Mouse (Mus musculus) hindbrain, embryonic 13.5 days (tissue): ENCODE data around the gene Gm17657. TPM values are rescaled to one million over a fixed set of nuclear protein-coding genes. Genes with fewer than 3 reads are reported as not detected.

Experiments used
- ATAC-seq: fragments of 200-750 bp; cut with Nextera tagmentation; 2 replicates; pipeline ENCODE4 v1.8.0; 2017; ENCODE audit warnings: moderate TSS enrichment; ENCODE audit not compliant: low FRiP score
- H3K27ac ChIP-seq: fragments of 300-500 bp; sonication (generic); 2 replicates; pipeline ENCODE4 v1.5.1; 2015; ENCODE audit warnings: inconsistent platforms, mild to moderate bottlenecking, moderate library complexity
- H3K27me3 ChIP-seq: fragments of 300-500 bp; sonication (generic); 2 replicates; pipeline ENCODE4 v1.6.1; 2015; ENCODE audit warnings: mild to moderate bottlenecking, inconsistent platforms
- H3K36me3 ChIP-seq: fragments of 300-500 bp; sonication (generic); 2 replicates; pipeline ENCODE4 v1.6.1; 2015; ENCODE audit warnings: mild to moderate bottlenecking, inconsistent platforms
- H3K4me1 ChIP-seq: fragments of 300-500 bp; sonication (generic); replicated peaks from 2 replicates; pipeline ENCODE4 v1.6.1; 2015; ENCODE audit warnings: inconsistent platforms
- H3K4me2 ChIP-seq: fragments of 300-500 bp; sonication (generic); 2 replicates; pipeline ENCODE4 v1.6.1; 2015; ENCODE audit warnings: inconsistent platforms, mild to moderate bottlenecking, moderate library complexity
- H3K4me3 ChIP-seq: fragments of 300-500 bp; sonication (generic); 2 replicates; pipeline ENCODE4 v1.5.1; 2015; ENCODE audit warnings: mild to moderate bottlenecking, inconsistent platforms
- H3K9ac ChIP-seq: fragments of 300-500 bp; sonication (generic); 2 replicates; pipeline ENCODE4 v1.6.1; 2015; ENCODE audit warnings: mild to moderate bottlenecking, inconsistent platforms
- H3K9me3 ChIP-seq: fragments of 300-500 bp; sonication (generic); 2 replicates; pipeline ENCODE4 v1.6.1; 2016; ENCODE audit warnings: inconsistent platforms
- WGBS: fragments of 180-500 bp; shearing (Covaris S2); methylation state at CpG from one replicate; pipeline ENCODE4 v1.1.7; 2015; 5-methylcytosine and 5-hydroxymethylcytosine counted together
- microRNA-seq: library from miRNA; unstranded; fragments of <30 nt; microRNA quantifications from one replicate; pipeline ENCODE4, GENCODE M21; 2016
- polyA plus RNA-seq: library from polyadenylated mRNA; unstranded; fragments of >200 nt; fragmentation: Nextera tagmentation; extraction: Ambion mirVana; gene quantifications from 2 replicates; pipeline ENCODE4 v1.2.1, GENCODE M21; 2015

Gene Gm17657
- polyA plus RNA-seq, 1 experiment from 2014 or later: not detected

DNA sequence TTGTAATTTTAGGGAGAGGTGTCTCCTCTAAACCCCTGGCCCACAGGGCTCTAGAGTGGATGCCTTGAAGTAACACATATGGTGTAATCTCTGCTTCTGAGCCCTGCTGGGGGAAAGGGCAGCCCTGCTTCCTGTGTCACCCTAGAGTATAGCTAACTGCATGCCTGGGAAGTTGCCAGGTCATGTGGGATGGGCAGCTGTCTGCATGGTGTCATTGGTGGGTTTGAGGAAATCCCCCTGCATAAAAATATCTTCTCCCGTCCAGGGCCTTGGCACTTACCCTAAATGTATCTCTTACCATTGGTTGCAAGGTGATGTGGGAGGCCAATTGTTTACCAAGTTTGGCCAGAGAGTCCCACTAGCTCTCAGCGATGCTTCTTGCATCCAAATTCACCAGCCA is 75.4 kb downstream of the Gm17657 start:
- H3K27me3 ChIP-seq: no peaks in the 10 kb centered on the region
- no peak overlapping the region for H3K4me2 ChIP-seq
- H3K4me3 ChIP-seq: no peak overlapping the region
- no peak overlapping the region for H3K9ac ChIP-seq
- no peaks in the 10 kb centered on the region for H3K9me3 ChIP-seq
- H3K27ac ChIP-seq: no peak overlapping the region
- ATAC-seq: no peak
- 82% methylated on average over 2 of the region's 2 CpGs for WGBS
- H3K4me1 ChIP-seq: no peaks in the 10 kb centered on the region
- no peaks in the 10 kb centered on the region for H3K36me3 ChIP-seq

DNA sequence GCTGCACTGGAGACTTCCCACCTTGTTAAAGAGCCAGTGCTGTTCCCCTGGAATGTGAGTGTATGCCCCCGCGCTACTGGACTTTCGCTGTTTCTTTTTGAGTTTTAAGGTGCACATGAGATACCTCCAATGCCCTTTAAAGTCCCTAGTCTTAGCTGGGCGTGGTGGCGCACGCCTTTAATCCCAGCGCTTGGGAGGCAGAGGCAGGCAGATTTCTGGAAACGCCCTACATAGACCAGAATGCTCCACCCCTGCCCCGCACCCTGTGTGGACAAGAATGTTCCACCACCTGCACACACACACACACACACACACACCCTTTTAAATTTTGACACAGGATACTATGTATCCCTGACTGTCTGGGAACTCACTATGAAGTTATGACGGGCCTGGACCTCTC is 76.0 kb downstream of the Gm17657 start:
- ATAC-seq: no peak

More for the DNA sequence above, 76.0 kb downstream of the Gm17657 start:
- no peak overlapping the region for H3K4me3 ChIP-seq
- H3K9me3 ChIP-seq: no peaks in the 10 kb centered on the region
- 96% methylated on average over 10 of the region's 10 CpGs for WGBS
- H3K9ac ChIP-seq: no peak overlapping the region
- H3K27me3 ChIP-seq: no peaks in the 10 kb centered on the region
- H3K27ac ChIP-seq: no peak overlapping the region
- peaks cover under 1% of the 10 kb centered on the region; the same call in 1 of the 2 replicates for H3K4me1 ChIP-seq
- no peak overlapping the region for H3K4me2 ChIP-seq
- no peaks in the 10 kb centered on the region for H3K36me3 ChIP-seq

Small RNA genes lying within 50 kb of the gene (microRNA-seq; reads per million reads assigned to microRNA genes)
- gene Mir7667: not detected

Other genes with a start within 250 kb of the Gm17657 start
- 1.3 and 2.0 TPM in 2 replicates for gene Pi16, start 232.0 kb downstream of the Gm17657 start, polyA plus RNA-seq
- 423 TPM in 2 replicates for gene Mtch1, start 201.7 kb downstream of the Gm17657 start, polyA plus RNA-seq
- gene Fgd2, start 188.7 kb downstream of the Gm17657 start, polyA plus RNA-seq: 3.8 and 5.3 TPM in 2 replicates
- gene Pim1, start 58.9 kb downstream of the Gm17657 start, polyA plus RNA-seq: 12.7 and 13.8 TPM in 2 replicates
- gene Tbc1d22b, start 147 bp upstream of the Gm17657 start, polyA plus RNA-seq: 22.1 and 22.8 TPM in 2 replicates
- gene Tmem217, start 2.7 kb upstream of the Gm17657 start, polyA plus RNA-seq: 1.6 and 1.8 TPM in 2 replicates
- gene Rnf8, start 65.2 kb upstream of the Gm17657 start, polyA plus RNA-seq: 79.2 and 83.4 TPM in 2 replicates
- 2.9 and 3.8 TPM in 2 replicates for gene Gm28043, start 65.2 kb upstream of the Gm17657 start, polyA plus RNA-seq
- 132 and 139 TPM in 2 replicates for gene Cmtr1, start 111.0 kb upstream of the Gm17657 start, polyA plus RNA-seq
- 10.7 and 13.4 TPM in 2 replicates for gene Ccdc167, start 167.4 kb upstream of the Gm17657 start, polyA plus RNA-seq